Mouse (Mus musculus): ENCODE measurements around the gene Peli2. TPM values are rescaled to one million over a fixed set of nuclear protein-coding genes. Genes with fewer than 3 reads are reported as not detected.
A peak's percentile ranks its signal among the peaks of the same experiment; 100 is the strongest.

Gene Peli2
- polyA plus RNA-seq, 1 experiment from 2014 or later: 11.2 TPM

DNA sequence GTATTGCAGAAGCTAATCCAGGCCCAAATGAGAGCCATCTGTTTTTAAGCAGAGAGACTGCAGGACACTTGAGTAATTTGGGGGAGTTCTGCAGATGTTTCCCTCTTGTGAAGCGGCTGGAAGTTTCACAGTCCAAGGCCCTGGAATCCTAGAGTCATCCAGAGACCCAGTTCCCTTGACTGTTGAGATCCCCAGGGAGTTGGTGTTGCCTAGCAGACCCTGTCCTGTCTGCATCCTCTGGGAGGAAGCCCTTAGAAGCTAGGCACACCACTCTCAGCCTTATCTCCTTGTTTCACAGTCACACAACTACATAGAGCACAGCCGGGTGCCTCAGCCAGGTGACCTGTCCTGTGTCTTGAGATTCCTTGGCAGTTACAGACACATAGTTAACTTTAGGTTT is 30.9 kb downstream of the Peli2 start:
- H3K9ac ChIP-seq (replicated peaks; ENCODE audit: low read depth, low read length): no peak overlapping the region
- H3K9me3 ChIP-seq (ENCODE audit: control insufficient read depth, low read depth, low read length): no peaks in the 10 kb centered on the region
- H3K27ac ChIP-seq (ENCODE audit: low read length): no peak overlapping the region
- no peaks in the 10 kb centered on the region for H3K27me3 ChIP-seq (ENCODE audit: control insufficient read depth, insufficient read depth, low read length)
- H3K36me3 ChIP-seq (ENCODE audit: control insufficient read depth, insufficient read depth, low read length): no peaks in the 10 kb centered on the region
- no peak overlapping the region for H3K4me3 ChIP-seq (ENCODE audit: low read depth, low read length)
- no peak for ATAC-seq (ENCODE audit: insufficient number of reproducible peaks, insufficient read depth, low FRiP score, low read depth)
- H3K4me1 ChIP-seq (ENCODE audit: control insufficient read depth, insufficient read depth, low read length): peaks cover 12% of the 10 kb centered on the region; the same call in 1 of the 2 replicates
- H3K4me2 ChIP-seq (replicated peaks; ENCODE audit: low read depth, low read length): no peak overlapping the region
- 74% methylated on average over 2 of the region's 2 CpGs for WGBS

DNA sequence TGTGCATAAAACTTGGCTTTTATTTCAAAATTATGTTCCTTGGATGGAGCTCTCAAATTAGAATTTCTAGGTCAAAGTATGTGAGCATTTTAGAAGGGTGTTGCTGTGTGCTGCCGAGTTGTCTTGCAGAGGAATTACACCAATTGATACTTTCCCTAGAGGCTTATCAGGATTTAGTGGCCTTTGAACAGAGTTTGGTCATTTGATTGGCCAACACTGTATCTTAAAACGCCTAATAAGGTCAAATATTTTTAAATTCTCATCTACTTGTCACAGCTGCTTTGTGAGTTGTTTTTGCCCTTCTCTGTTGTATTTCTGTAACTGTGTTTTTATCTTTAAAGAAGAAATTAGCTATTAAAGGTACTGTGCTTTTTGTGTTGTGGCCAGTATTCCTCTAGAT is 32.4 kb downstream of the Peli2 start:
- H3K27me3 ChIP-seq (ENCODE audit: control insufficient read depth, insufficient read depth, low read length): no peaks in the 10 kb centered on the region
- 66% methylated on average over 2 of the region's 2 CpGs for WGBS

DNA sequence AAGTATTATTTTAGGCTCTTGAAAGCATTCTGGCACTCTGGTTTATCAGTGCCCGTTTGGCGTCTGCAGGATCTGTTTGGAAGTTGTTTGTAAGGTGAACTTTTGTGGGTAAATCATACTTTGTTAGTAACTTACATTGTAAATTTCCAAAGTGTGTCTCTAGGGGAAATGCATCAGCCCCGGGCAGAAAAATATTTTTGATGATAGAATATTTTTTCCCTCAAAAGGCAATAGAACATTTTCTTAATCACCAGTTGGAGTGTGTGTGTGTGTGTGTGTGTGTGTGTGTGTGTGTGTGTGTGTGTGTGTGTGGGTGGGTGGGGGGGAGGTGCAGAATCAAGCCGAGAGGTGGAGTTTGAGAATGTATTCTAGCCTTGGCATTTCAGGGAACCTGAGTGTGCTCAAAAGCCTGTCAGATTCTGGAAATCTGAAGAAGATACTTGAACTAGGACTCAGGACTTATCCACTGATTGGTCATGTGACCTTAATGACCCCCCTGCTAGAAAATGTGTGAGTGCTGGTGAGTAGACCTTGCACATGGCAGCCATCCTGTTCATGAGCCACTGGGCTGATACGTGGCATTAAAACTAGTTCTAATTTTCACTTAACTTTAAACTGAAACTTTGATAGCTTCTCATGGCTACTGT is 33.4 kb downstream of the Peli2 start:
- no peak for ATAC-seq (ENCODE audit: insufficient number of reproducible peaks, insufficient read depth, low FRiP score, low read depth)
- Histone ChIP-seq H3K4me2 (replicated peaks; ENCODE audit: low read depth, low read length) (no peak overlapping the region), H3K9me3 (ENCODE audit: control insufficient read depth, low read depth, low read length) (no peaks in the 10 kb centered on the region), H3K27me3 (ENCODE audit: control insufficient read depth, insufficient read depth, low read length) (no peaks in the 10 kb centered on the region), H3K4me1 (ENCODE audit: control insufficient read depth, insufficient read depth, low read length) (peaks cover 19% of the 10 kb centered on the region), H3K27ac (ENCODE audit: low read length) (no peak overlapping the region), H3K9ac (replicated peaks; ENCODE audit: low read depth, low read length) (no peak overlapping the region), H3K36me3 (ENCODE audit: control insufficient read depth, insufficient read depth, low read length) (no peaks in the 10 kb centered on the region), H3K4me3 (ENCODE audit: low read depth, low read length) (no peak overlapping the region)
- WGBS: 81% methylated on average over 5 of the region's 5 CpGs

More for the DNA sequence above, 32.4 kb downstream of the Peli2 start:
- no peak overlapping the region for H3K9ac ChIP-seq (replicated peaks; ENCODE audit: low read depth, low read length)
- ATAC-seq (ENCODE audit: insufficient number of reproducible peaks, insufficient read depth, low FRiP score, low read depth): no peak
- H3K9me3 ChIP-seq (ENCODE audit: control insufficient read depth, low read depth, low read length): no peaks in the 10 kb centered on the region
- H3K4me2 ChIP-seq (replicated peaks; ENCODE audit: low read depth, low read length): no peak overlapping the region
- no peaks in the 10 kb centered on the region for H3K36me3 ChIP-seq (ENCODE audit: control insufficient read depth, insufficient read depth, low read length)
- H3K4me3 ChIP-seq (ENCODE audit: low read depth, low read length): no peak overlapping the region
- no peak overlapping the region for H3K27ac ChIP-seq (ENCODE audit: low read length)
- H3K4me1 ChIP-seq (ENCODE audit: control insufficient read depth, insufficient read depth, low read length): peaks cover 15% of the 10 kb centered on the region

DNA sequence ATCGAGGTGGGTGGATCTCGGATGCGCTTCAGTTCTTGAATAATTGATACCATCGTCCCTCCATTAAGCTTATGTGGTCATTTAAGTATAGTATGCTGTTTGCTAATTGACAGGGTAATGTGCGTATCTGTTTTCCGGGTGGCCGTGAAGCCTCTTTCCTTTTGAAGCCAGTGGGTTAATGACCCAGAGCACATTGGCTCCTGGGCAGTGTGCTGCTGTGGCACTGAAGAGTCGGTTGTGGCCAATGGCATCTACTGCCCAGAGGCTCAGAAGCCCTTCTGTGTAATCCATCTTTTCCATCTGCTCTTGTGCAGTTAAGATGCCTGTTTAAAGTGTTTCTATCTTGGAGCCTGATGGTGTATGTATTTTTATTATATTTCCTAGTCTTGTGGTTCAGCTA is 34.0 kb downstream of the Peli2 start:
- no peak overlapping the region; the same call in 1 of the 2 replicates for H3K27ac ChIP-seq (ENCODE audit: low read length)
- H3K36me3 ChIP-seq (ENCODE audit: control insufficient read depth, insufficient read depth, low read length): no peaks in the 10 kb centered on the region
- no peaks in the 10 kb centered on the region for H3K9me3 ChIP-seq (ENCODE audit: control insufficient read depth, low read depth, low read length)
- 0 out of 2 replicates have a peak overlapping the region, but pooled peaks have one; percentile 10 for H3K4me2 ChIP-seq (replicated peaks; ENCODE audit: low read depth, low read length)
- peaks cover 21% of the 10 kb centered on the region for H3K4me1 ChIP-seq (ENCODE audit: control insufficient read depth, insufficient read depth, low read length)
- H3K4me3 ChIP-seq (ENCODE audit: low read depth, low read length): no peak overlapping the region
- WGBS: 76% methylated on average over 8 of the region's 8 CpGs
- H3K27me3 ChIP-seq (ENCODE audit: control insufficient read depth, insufficient read depth, low read length): no peaks in the 10 kb centered on the region
- ATAC-seq (ENCODE audit: insufficient number of reproducible peaks, insufficient read depth, low FRiP score, low read depth): no peak
- no peak overlapping the region for H3K9ac ChIP-seq (replicated peaks; ENCODE audit: low read depth, low read length)

DNA sequence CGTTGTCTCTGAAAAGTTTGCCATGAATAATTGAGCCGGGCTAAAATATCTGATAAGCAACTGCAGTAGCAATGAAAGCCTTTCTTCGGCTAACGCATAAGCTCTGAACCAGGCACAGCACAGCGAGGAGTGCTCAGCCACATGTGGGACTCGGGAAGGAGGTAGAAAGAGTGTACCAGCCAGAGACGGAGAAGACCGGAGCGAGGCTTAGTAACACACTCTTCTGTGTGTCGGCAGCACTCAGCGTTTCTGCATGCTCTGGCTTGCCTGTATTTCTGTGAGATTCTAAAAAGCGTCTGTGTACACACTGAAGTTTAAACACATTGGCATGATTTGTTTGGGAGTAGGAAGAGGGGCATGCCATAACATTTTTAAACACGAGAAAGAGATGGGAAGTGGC is 34.5 kb downstream of the Peli2 start:
- no peaks in the 10 kb centered on the region for H3K36me3 ChIP-seq (ENCODE audit: control insufficient read depth, insufficient read depth, low read length)
- H3K9ac ChIP-seq (replicated peaks; ENCODE audit: low read depth, low read length): no peak overlapping the region
- 27% methylated on average over 13 of the region's 13 CpGs for WGBS
- H3K4me1 ChIP-seq (ENCODE audit: control insufficient read depth, insufficient read depth, low read length): peaks cover 21% of the 10 kb centered on the region
- no peaks in the 10 kb centered on the region for H3K27me3 ChIP-seq (ENCODE audit: control insufficient read depth, insufficient read depth, low read length)
- H3K9me3 ChIP-seq (ENCODE audit: control insufficient read depth, low read depth, low read length): no peaks in the 10 kb centered on the region
- 0 out of 2 replicates have a peak overlapping the region, but pooled peaks have one; percentile 10 for H3K4me2 ChIP-seq (replicated peaks; ENCODE audit: low read depth, low read length)
- no peak overlapping the region for H3K4me3 ChIP-seq (ENCODE audit: low read depth, low read length)
- ATAC-seq (ENCODE audit: insufficient number of reproducible peaks, insufficient read depth, low FRiP score, low read depth): peak; percentile 66; the same call in 1 of the 2 replicates
- no peak overlapping the region; the same call in 1 of the 2 replicates for H3K27ac ChIP-seq (ENCODE audit: low read length)

DNA sequence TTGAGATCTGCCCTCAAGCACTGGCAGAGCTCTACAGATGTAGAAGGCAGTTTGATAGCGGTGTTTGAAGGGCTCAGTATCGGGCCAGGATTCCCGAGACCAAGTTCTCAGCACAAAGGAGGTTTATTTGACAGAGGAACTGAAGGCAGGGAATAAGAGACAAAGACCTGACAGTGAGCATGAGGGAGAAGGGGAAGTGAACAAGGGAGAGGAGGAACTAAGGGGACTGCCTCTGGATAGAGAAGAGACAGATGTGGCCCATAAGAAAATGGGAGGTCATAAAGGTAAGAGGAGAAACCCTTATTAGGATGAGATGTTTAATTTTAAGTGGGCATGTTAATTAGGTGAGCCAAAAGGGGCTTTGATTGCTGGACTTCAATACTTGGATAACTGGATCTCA is 36.5 kb downstream of the Peli2 start:
- no peaks in the 10 kb centered on the region for H3K27me3 ChIP-seq (ENCODE audit: control insufficient read depth, insufficient read depth, low read length)
- H3K36me3 ChIP-seq (ENCODE audit: control insufficient read depth, insufficient read depth, low read length): no peaks in the 10 kb centered on the region
- ATAC-seq (ENCODE audit: insufficient number of reproducible peaks, insufficient read depth, low FRiP score, low read depth): no peak
- 85% methylated on average over 3 of the region's 3 CpGs for WGBS
- no peak overlapping the region for H3K9ac ChIP-seq (replicated peaks; ENCODE audit: low read depth, low read length)
- H3K4me3 ChIP-seq (ENCODE audit: low read depth, low read length): no peak overlapping the region
- no peaks in the 10 kb centered on the region for H3K9me3 ChIP-seq (ENCODE audit: control insufficient read depth, low read depth, low read length)
- no peak overlapping the region for H3K4me2 ChIP-seq (replicated peaks; ENCODE audit: low read depth, low read length)
- H3K4me1 ChIP-seq (ENCODE audit: control insufficient read depth, insufficient read depth, low read length): peaks cover 20% of the 10 kb centered on the region
- no peak overlapping the region for H3K27ac ChIP-seq (ENCODE audit: low read length)

DNA sequence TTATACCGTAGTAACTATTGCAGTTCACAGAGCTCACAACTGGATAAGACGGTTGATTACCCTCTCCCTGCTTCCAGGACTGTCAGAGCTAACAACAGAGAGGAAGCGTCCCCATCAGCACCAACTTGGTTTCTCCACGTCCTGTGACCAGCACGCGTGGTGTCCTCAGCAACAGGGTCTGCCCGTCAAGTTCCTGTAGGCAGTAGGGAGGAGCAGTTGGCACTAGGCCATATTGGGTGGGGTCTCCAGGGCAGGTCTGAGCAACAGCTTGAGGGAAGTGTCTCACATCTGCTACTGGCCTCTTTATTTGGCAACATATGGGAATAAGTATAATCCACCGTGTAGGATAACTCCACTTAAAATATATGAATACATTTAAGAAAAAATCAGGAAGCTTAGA is 37.2 kb downstream of the Peli2 start:
- Histone ChIP-seq H3K27ac (ENCODE audit: low read length) (no peak overlapping the region), H3K36me3 (ENCODE audit: control insufficient read depth, insufficient read depth, low read length) (no peaks in the 10 kb centered on the region), H3K4me1 (ENCODE audit: control insufficient read depth, insufficient read depth, low read length) (peaks cover 19% of the 10 kb centered on the region), H3K9me3 (ENCODE audit: control insufficient read depth, low read depth, low read length) (no peaks in the 10 kb centered on the region), H3K4me2 (replicated peaks; ENCODE audit: low read depth, low read length) (no peak overlapping the region), H3K27me3 (ENCODE audit: control insufficient read depth, insufficient read depth, low read length) (no peaks in the 10 kb centered on the region), H3K9ac (replicated peaks; ENCODE audit: low read depth, low read length) (no peak overlapping the region), H3K4me3 (ENCODE audit: low read depth, low read length) (no peak overlapping the region)
- ATAC-seq (ENCODE audit: insufficient number of reproducible peaks, insufficient read depth, low FRiP score, low read depth): no peak
- 77% methylated on average over 8 of the region's 8 CpGs for WGBS

DNA sequence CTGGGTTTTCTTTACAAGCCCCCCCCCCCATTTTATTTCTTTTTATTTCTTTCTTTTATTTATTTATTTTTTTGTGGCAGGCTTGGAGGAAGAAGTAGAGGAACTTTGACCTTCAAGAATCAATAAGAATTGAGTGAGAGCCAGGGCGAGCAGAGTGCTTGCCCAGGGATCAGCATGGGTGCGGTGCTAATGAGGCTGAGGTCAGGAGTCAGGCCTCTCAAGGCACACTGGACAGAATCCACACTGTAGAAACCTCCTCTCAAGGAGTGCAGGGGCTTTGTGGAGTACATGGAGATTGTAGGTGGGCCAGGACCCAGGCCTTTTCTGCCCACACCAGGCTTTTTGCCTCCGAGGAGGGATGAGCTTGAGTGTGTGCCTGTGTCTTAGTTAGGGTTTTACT is 38.8 kb downstream of the Peli2 start:
- H3K27me3 ChIP-seq (ENCODE audit: control insufficient read depth, insufficient read depth, low read length): no peaks in the 10 kb centered on the region
- ATAC-seq (ENCODE audit: insufficient number of reproducible peaks, insufficient read depth, low FRiP score, low read depth): no peak
- H3K27ac ChIP-seq (ENCODE audit: low read length): no peak overlapping the region
- H3K36me3 ChIP-seq (ENCODE audit: control insufficient read depth, insufficient read depth, low read length): no peaks in the 10 kb centered on the region
- no peak overlapping the region for H3K9ac ChIP-seq (replicated peaks; ENCODE audit: low read depth, low read length)
- H3K4me2 ChIP-seq (replicated peaks; ENCODE audit: low read depth, low read length): no peak overlapping the region
- H3K4me1 ChIP-seq (ENCODE audit: control insufficient read depth, insufficient read depth, low read length): peaks cover 26% of the 10 kb centered on the region
- H3K4me3 ChIP-seq (ENCODE audit: low read depth, low read length): no peak overlapping the region
- 52% methylated on average over 3 of the region's 3 CpGs for WGBS
- H3K9me3 ChIP-seq (ENCODE audit: control insufficient read depth, low read depth, low read length): no peaks in the 10 kb centered on the region

DNA sequence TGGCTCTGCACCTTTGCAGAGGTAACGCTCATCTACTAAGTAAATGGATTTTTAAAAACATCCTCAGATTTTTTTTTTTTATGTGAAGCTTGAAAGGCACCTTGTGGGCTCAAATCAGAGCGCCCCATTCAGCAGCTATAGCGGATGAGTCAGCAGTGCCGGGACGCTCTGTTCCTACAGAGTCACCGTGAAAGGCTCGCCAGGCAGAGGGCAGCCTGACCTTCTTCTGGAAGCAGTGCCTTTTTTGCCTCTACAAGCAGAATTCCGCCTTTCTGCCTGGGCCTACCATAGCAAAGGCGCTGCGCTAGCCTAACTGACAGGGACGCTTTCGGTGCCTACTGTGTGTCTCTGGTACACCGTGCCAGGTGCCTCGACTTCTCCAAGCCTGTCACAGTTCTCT is 41.8 kb downstream of the Peli2 start:
- WGBS: 84% methylated on average over 14 of the region's 14 CpGs
- no peak for ATAC-seq (ENCODE audit: insufficient number of reproducible peaks, insufficient read depth, low FRiP score, low read depth)
- no peak overlapping the region for H3K4me3 ChIP-seq (ENCODE audit: low read depth, low read length)

More for the DNA sequence above, 41.8 kb downstream of the Peli2 start:
- Histone ChIP-seq H3K9me3 (ENCODE audit: control insufficient read depth, low read depth, low read length) (no peaks in the 10 kb centered on the region), H3K9ac (replicated peaks; ENCODE audit: low read depth, low read length) (no peak overlapping the region), H3K36me3 (ENCODE audit: control insufficient read depth, insufficient read depth, low read length) (no peaks in the 10 kb centered on the region), H3K4me1 (ENCODE audit: control insufficient read depth, insufficient read depth, low read length) (peaks cover 31% of the 10 kb centered on the region; the same call in 1 of the 2 replicates), H3K27me3 (ENCODE audit: control insufficient read depth, insufficient read depth, low read length) (no peaks in the 10 kb centered on the region), H3K4me2 (replicated peaks; ENCODE audit: low read depth, low read length) (no peak overlapping the region), H3K27ac (ENCODE audit: low read length) (no peak overlapping the region)
